Mouse (Mus musculus): ENCODE data around the gene Il22ra1. TPM values are rescaled to one million over a fixed set of nuclear protein-coding genes. Genes with fewer than 3 reads are reported as not detected.

Gene Il22ra1
- polyA plus RNA-seq, 1 experiment from 2014 or later: not detected

DNA sequence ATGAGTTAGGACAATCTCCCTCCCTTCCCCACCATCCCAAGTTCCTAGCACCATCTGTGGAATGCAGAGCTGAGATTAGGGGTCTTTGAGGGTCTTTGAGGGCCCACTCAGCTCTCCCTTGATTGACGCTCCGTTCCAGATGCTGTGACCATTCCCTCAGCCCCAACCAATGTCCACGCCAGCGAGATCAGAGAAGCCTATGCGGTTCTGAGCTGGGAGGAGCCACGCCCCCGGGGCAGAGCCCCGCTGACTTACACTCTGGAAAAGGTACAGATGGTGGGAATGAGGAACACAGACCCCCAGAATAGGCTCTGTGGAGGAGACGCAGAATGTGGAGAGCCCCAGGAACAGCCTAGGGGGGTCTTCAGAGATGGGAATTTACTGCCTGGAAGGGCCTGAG lies 51.7 kb downstream of the Il22ra1 start:
- no peak overlapping the region for H3K27ac ChIP-seq

DNA sequence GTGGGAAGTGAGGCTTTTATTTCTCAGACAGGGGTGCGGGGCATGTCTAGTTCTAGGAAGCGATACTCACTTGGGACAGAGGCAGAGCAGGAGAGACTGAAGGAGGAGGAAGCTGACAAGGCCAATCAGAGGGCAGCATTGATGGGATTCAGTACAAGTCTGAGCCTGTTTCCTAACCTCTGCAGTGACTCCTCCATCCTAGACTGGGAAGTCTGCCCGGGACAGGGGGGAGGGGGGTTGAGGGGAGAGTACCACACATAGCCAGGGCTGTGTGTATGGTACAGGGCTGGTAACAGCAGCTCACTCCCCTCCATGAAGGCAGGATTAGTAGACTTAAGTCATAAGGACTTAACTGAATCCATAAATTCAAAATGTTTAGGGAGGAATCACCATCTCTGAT lies 52.3 kb downstream of the Il22ra1 start:
- Histone ChIP-seq H3K4me1 (no peaks in the 10 kb centered on the region), H3K9me3 (replicated peaks) (no peaks in the 10 kb centered on the region), H3K4me3 (no peak overlapping the region), H3K27me3 (no peaks in the 10 kb centered on the region), H3K9ac (no peak overlapping the region), H3K4me2 (no peak overlapping the region), H3K27ac (no peak overlapping the region), H3K36me3 (ENCODE audit: poor library complexity, severe bottlenecking) (no peaks in the 10 kb centered on the region)
- ATAC-seq: no peak
- WGBS: 70% methylated on average over 3 of the region's 3 CpGs

More for the DNA sequence above, 51.7 kb downstream of the Il22ra1 start:
- Histone ChIP-seq H3K4me2 (no peak overlapping the region), H3K4me1 (no peaks in the 10 kb centered on the region), H3K36me3 (ENCODE audit: poor library complexity, severe bottlenecking) (no peaks in the 10 kb centered on the region), H3K9me3 (replicated peaks) (no peaks in the 10 kb centered on the region), H3K9ac (no peak overlapping the region), H3K27me3 (no peaks in the 10 kb centered on the region), H3K4me3 (no peak overlapping the region)
- WGBS: 73% methylated on average over 9 of the region's 9 CpGs
- ATAC-seq: no peak

DNA sequence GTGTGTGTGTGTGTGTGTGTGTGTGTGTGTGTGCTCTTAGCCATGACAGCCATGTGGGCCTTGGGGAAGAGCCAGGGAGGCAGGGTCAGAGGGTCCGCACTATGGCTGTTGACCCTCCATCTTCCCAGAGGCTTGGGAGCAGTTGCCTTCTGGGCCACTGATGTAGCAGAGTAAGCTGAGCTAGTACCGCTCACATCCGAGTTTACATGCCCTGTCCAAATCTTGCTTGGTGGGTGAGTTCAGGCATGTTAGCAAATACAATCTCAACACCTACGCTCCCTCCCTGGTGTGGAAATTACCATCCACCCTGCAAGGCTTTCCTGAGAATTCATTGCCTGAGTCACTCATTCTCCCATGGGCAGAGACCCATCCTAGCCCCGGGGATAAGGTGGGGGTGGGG lies 53.3 kb downstream of the Il22ra1 start:
- no peak overlapping the region for H3K27ac ChIP-seq
- 93% methylated on average over 5 of the region's 5 CpGs for WGBS
- H3K9ac ChIP-seq: no peak overlapping the region
- no peak overlapping the region for H3K4me3 ChIP-seq
- H3K4me1 ChIP-seq: no peaks in the 10 kb centered on the region
- H3K4me2 ChIP-seq: no peak overlapping the region
- no peaks in the 10 kb centered on the region for H3K36me3 ChIP-seq (ENCODE audit: poor library complexity, severe bottlenecking)
- H3K27me3 ChIP-seq: no peaks in the 10 kb centered on the region
- no peak for ATAC-seq
- H3K9me3 ChIP-seq (replicated peaks): no peaks in the 10 kb centered on the region

DNA sequence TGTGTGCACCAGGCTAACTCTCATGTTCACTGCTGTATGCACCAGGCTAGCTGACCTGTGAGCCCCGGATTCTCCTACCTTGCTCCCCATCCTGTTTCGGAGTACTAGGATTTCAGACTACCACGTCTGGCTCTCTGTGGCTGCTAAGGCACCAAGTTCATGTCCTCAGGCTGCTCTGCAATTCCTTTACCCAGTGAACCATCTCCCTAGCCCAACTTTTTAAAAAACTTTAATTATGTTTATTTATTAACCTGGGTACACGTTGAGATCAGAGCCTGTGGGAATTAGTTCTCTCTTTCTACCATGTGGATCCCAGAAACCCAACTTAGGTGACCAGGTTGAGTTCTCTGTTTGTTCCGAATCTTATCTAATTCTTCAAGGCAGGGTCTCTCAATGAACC lies 58.6 kb downstream of the Il22ra1 start:
- Histone ChIP-seq H3K4me3 (no peak overlapping the region), H3K4me1 (no peaks in the 10 kb centered on the region), H3K9ac (no peak overlapping the region), H3K36me3 (ENCODE audit: poor library complexity, severe bottlenecking) (no peaks in the 10 kb centered on the region), H3K27me3 (no peaks in the 10 kb centered on the region), H3K27ac (no peak overlapping the region), H3K4me2 (no peak overlapping the region), H3K9me3 (replicated peaks) (no peaks in the 10 kb centered on the region)
- ATAC-seq: no peak
- 88% methylated on average over 5 of the region's 5 CpGs for WGBS

DNA sequence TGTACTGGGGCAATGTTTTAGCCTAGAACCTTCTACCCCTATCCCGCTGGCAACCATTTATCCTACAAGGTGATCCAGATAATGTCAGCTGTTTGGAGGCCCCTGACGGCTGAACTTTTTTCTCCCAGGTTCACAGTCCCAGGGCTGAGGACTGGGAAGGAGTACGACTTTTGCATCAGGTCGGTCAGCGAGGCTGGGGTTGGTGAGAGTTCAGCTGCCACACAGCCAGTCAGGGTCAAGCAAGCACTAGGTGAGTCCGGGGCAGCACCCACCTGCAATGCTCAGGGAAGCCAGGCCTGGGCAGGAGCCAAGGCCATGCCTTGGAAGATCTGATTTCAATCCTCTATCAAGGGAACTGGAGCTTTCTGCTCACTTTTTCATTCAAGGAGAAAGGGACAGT lies 59.3 kb downstream of the Il22ra1 start:
- H3K4me1 ChIP-seq: no peaks in the 10 kb centered on the region
- H3K9ac ChIP-seq: no peak overlapping the region
- WGBS: 87% methylated on average over 6 of the region's 6 CpGs
- H3K4me3 ChIP-seq: no peak overlapping the region
- no peak for ATAC-seq
- no peak overlapping the region for H3K4me2 ChIP-seq
- no peaks in the 10 kb centered on the region for H3K9me3 ChIP-seq (replicated peaks)
- H3K27me3 ChIP-seq: no peaks in the 10 kb centered on the region
- H3K36me3 ChIP-seq (ENCODE audit: poor library complexity, severe bottlenecking): no peaks in the 10 kb centered on the region
- H3K27ac ChIP-seq: no peak overlapping the region

DNA sequence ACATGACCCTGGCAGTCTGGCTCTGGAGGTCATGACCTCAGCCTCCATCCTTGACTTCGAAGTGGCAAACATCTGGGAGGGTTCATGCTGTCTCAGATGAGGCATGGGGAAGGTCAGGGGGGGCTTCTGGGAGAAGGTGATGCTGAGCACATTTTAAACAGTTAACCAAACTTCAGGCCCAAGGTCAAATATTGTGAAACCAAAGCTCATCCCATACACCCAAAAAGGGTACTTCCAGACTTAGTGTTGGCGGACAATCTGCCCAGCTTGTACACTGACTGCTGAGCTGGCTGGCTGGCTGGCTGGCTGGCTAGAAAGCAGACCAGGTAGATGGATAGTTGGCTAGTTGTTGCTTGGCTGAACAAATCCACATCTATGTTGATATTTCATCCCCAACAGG lies 61.2 kb downstream of the Il22ra1 start:
- Histone ChIP-seq H3K27me3 (no peaks in the 10 kb centered on the region), H3K36me3 (ENCODE audit: poor library complexity, severe bottlenecking) (no peaks in the 10 kb centered on the region), H3K9me3 (replicated peaks) (no peaks in the 10 kb centered on the region), H3K27ac (no peak overlapping the region), H3K4me3 (no peak overlapping the region), H3K4me1 (no peaks in the 10 kb centered on the region), H3K4me2 (no peak overlapping the region), H3K9ac (no peak overlapping the region)
- 78% methylated on average over 2 of the region's 2 CpGs for WGBS
- ATAC-seq: no peak

DNA sequence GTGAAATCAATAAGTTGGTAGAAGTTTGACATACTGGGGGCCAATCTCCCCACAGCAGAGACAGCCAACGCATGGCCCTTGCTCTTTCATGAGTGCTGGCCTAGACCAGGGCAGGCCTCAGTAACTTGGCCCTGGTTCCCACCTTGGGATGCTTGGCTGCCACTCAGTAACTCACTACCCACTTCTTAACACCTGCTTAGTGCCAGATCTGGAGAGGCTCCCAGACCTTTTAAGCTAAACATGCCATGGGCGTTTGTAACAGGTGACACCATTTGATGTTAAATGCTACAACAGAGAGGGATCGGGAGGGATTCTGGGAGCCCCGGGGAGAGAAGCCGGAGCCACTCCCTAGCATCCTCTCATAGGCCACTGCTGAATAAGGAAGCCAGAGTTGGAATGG lies 64.8 kb downstream of the Il22ra1 start:
- Histone ChIP-seq H3K4me2 (no peak overlapping the region), H3K4me1 (0 out of 2 replicates have a peak, but pooled peaks cover 1% of the 10 kb centered on the region), H3K36me3 (ENCODE audit: poor library complexity, severe bottlenecking) (no peaks in the 10 kb centered on the region), H3K27me3 (no peaks in the 10 kb centered on the region), H3K27ac (no peak overlapping the region), H3K9me3 (replicated peaks) (no peaks in the 10 kb centered on the region), H3K9ac (no peak overlapping the region), H3K4me3 (no peak overlapping the region)
- no peak for ATAC-seq
- 93% methylated on average over 5 of the region's 5 CpGs for WGBS

DNA sequence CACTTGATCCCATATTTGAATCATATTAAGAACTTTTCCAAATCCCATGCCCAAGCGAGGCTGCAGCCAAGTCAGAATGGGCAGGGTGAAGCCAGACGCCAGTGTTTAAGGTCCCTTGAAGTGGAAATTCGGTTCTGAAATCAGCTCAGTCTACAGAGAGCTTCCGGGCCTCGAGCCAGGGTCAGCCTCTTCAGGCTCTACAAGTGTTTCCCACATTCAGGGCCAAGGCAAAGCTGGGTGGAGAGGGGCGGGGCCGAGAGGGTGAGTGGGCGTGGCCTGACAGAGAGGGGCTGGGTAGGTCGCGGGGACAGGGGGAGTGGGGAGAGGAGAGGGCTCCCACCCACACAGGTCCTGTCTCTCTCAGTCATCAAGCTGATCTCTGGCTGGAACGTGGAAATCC lies 70.0 kb downstream of the Il22ra1 start:
- ATAC-seq: no peak
- Histone ChIP-seq H3K9ac (no peak overlapping the region), H3K27me3 (0 out of 2 replicates have a peak, but pooled peaks cover 3% of the 10 kb centered on the region), H3K4me1 (0 out of 2 replicates have a peak, but pooled peaks cover 4% of the 10 kb centered on the region), H3K27ac (no peak overlapping the region), H3K9me3 (replicated peaks) (no peaks in the 10 kb centered on the region), H3K4me3 (no peak overlapping the region), H3K36me3 (ENCODE audit: poor library complexity, severe bottlenecking) (no peaks in the 10 kb centered on the region), H3K4me2 (no peak overlapping the region)
- 26% methylated on average over 11 of the region's 11 CpGs for WGBS

DNA sequence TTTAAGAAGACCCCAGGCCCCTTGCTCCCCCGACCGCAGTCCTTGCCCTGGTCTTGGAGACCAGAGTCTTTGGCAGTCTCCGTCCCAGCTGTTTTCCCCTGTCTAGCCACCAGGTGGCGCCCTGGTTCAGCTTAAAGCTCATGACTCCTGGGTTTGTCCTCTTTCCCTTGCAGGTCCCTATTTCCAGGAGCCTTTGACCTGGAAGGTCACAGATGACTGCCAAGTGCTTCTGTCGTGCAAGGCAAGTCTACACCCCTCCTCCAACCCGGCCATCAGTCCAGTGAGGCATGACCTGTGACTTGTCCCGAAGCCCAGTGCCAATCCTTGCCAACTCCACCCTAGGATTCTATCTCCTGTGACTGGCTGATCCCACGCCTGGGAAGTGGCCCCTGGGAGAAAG lies 73.6 kb downstream of the Il22ra1 start:
- 0 out of 2 replicates have a peak, but pooled peaks cover 3% of the 10 kb centered on the region for H3K27me3 ChIP-seq

More for the DNA sequence above, 73.6 kb downstream of the Il22ra1 start:
- 21% methylated on average over 8 of the region's 8 CpGs for WGBS
- Histone ChIP-seq H3K4me2 (no peak overlapping the region), H3K4me3 (no peak overlapping the region), H3K27ac (no peak overlapping the region), H3K9ac (no peak overlapping the region), H3K36me3 (ENCODE audit: poor library complexity, severe bottlenecking) (no peaks in the 10 kb centered on the region), H3K4me1 (0 out of 2 replicates have a peak, but pooled peaks cover 4% of the 10 kb centered on the region), H3K9me3 (replicated peaks) (no peaks in the 10 kb centered on the region)
- peak; percentile 45; the same call in 1 of the 2 replicates for ATAC-seq

Other genes starting within 250 kb of the Il22ra1 start
- 0.25 TPM in 1 of 2 replicates, not detected in the other for gene Stpg1, start 233.4 kb upstream of the Il22ra1 start, polyA plus RNA-seq (2015; fragmentation: Nextera tagmentation; extraction: Ambion mirVana)
- 2.7 and 4.5 TPM in 2 replicates for gene Nipal3, start 233.1 kb upstream of the Il22ra1 start, polyA plus RNA-seq (2015; fragmentation: Nextera tagmentation; extraction: Ambion mirVana)
- 0.63 and 0.79 TPM in 2 replicates for gene Grhl3, start 154.5 kb upstream of the Il22ra1 start, polyA plus RNA-seq (2015; fragmentation: Nextera tagmentation; extraction: Ambion mirVana)
- 0.13 TPM in 2 replicates for gene Ifnlr1, start 41.9 kb upstream of the Il22ra1 start, polyA plus RNA-seq (2015; fragmentation: Nextera tagmentation; extraction: Ambion mirVana)
- gene Myom3, start 31.5 kb downstream of the Il22ra1 start, polyA plus RNA-seq (2015; fragmentation: Nextera tagmentation; extraction: Ambion mirVana): 0.09 TPM in 1 of 2 replicates, not detected in the other
- 341 and 352 TPM in 2 replicates for gene Srsf10, start 127.6 kb downstream of the Il22ra1 start, polyA plus RNA-seq (2015; fragmentation: Nextera tagmentation; extraction: Ambion mirVana)
- 180 and 185 TPM in 2 replicates for gene Pnrc2, start 145.7 kb downstream of the Il22ra1 start, polyA plus RNA-seq (2015; fragmentation: Nextera tagmentation; extraction: Ambion mirVana)
- gene Cnr2, start 167.2 kb downstream of the Il22ra1 start, polyA plus RNA-seq (2015; fragmentation: Nextera tagmentation; extraction: Ambion mirVana): 0.13 and 0.21 TPM in 2 replicates
- gene Fuca1, start 192.6 kb downstream of the Il22ra1 start, polyA plus RNA-seq (2015; fragmentation: Nextera tagmentation; extraction: Ambion mirVana): 41.7 and 56.6 TPM in 2 replicates
- gene Hmgcl, start 218.3 kb downstream of the Il22ra1 start, polyA plus RNA-seq (2015; fragmentation: Nextera tagmentation; extraction: Ambion mirVana): 56.2 and 57.1 TPM in 2 replicates
- 28.7 and 33.6 TPM in 2 replicates for gene Gale, start 235.6 kb downstream of the Il22ra1 start, polyA plus RNA-seq (2015; fragmentation: Nextera tagmentation; extraction: Ambion mirVana)
- gene Lypla2, start 244.5 kb downstream of the Il22ra1 start, polyA plus RNA-seq (2015; fragmentation: Nextera tagmentation; extraction: Ambion mirVana): 163 and 173 TPM in 2 replicates

All from forebrain, embryonic 13.5 days (tissue).